Mouse (Mus musculus) ES-CJ7 (cell line): Measurements from ENCODE around the gene Rarres2.
A peak's percentile ranks its signal among the peaks of the same experiment; 100 is the strongest.

ENCODE experiments used
- DNase-seq: peaks from one replicate; pipeline ENCODE4 v3.0.0; 2011; ENCODE audit warnings: low read depth, low spot score

Gene Rarres2

DNA sequence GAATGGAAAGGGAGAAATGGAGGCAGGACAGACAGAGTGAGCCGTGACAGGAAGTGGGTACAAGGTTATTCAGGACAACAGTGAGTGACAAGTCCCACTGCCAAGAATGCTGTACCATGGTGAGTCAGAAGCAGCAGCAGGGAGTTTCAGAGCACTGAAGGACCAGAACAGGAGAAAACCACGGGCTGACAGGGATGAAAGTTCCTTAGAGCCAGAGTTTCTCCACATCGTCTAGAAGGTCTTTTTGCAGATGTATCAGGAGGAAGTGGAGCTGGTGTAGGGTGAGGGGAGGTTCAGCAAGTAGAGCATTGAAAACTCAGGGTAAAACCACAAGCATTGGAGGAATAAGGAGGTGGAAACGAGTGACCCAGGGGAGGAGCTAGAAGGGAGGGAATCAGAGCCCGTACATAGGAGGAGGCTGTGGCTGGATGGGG lies 6.6 kb upstream of the Rarres2 start:
- DNase-seq, result no peak

DNA sequence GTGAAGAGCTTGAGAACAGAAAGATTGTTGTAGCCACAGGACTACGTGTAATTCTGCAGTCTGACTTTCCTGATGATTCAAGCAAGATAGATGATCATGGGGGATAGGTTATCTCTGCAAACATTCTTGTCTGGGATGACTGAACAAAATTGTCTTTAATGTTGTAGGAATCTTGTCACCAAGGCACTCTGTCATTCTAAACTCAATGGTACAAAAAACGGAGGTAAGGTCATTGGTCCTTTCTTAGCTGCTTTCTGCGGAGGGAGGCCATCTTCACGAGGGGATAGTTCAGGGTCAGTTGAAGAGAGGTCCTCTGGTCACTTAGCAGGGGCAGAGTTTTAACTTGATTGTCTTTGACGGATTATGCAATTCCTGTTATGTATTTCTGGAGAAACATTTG lies 6.1 kb upstream of the Rarres2 start:
- no peak for DNase-seq

DNA sequence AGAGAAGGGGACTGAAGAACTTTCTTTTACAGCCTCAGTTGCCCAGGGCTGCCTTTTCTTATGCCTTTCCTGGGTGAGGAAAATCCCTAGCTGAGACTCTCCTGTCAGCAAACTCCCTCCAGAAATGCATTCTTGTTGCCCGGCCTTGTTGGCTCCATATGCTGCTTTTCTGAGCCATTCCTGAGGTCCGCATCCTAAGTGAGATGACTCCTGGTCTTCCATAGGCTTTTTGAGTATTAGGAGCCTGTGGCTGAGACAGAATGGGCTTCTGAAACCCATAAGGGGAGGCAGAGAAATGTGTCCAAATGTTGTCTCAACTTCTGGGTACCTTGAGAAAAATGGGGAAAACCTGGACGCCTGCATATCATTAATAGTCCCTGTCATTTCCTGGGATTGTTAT lies 1.4 kb upstream of the Rarres2 start:
- no peak for DNase-seq

DNA sequence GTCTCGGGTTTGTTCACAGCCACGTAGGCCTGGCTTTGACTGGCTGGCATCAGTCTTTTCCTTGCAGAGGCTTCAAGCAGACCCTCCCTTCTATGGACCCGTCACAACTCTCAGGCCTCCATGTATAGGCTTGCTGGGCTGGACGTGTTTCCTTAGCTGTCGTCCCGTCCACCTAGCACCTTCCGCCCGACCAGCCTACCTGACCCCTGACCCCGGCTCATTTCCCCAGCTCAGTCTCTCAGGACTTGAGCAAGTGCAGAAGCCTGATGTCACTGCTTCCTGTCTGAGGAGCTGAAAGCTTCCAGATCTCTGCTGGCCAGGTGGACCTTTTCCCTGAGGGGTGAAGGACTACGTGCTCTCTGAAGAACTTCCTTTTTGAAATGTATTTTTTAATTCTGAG lies 691 bp upstream of the Rarres2 start:
- DNase-seq, result no peak

DNA sequence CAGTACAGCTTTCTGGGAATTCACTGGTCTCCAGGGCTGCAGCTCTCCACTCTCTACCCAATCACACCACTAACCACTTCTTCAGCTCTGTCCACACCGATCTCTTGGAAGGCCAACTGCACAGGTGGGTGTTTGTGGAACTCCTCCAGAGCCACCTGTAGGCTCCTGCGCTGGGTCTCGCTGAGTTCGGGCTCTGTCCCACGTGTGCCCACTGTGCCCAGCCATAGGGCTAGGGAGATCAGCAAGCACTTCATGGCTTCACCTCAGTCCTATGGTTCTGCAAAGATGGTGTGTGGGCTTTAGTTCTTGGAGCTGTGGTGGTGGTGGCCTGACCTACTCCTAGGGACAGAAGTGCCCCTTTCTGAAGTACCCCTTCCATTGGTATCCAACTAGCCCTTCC lies 575 bp downstream of the Rarres2 start:
- DNase-seq, result no peak

DNA sequence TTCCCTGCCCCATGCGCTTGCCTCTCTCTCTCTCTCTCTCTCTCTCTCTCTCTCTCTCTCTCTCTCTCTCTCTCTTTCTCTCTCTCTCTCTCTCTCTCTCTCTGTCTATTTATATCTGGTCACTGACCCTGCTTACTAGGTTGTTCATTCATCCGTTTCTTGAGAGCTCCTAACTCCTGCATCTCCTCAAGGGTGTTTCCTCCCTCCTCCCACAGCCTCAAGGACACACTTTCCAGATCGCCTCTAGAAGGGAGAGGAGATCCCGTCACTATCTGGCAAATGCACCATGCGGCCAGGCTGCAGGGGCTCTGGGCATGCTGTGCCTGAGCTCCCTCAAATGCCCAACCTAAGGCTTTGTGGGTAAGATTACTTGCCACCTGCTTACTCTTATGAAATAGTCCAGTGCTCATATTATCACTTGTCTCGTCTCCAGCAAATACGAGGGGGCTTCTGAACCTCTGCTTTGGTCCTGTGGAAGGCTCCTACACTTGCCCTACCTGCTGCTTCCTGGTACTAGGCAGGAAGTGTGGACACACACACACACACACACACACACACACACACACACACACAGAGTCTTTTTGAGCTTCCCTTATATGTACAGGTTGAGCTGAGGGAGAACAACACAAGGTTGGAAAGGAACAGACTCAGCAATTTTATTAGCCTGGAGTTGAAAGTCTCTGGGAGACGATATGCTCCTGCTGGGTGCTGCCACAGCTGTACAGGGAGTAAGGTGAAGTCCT lies 3.4 kb downstream of the Rarres2 start:
- no peak for DNase-seq

DNA sequence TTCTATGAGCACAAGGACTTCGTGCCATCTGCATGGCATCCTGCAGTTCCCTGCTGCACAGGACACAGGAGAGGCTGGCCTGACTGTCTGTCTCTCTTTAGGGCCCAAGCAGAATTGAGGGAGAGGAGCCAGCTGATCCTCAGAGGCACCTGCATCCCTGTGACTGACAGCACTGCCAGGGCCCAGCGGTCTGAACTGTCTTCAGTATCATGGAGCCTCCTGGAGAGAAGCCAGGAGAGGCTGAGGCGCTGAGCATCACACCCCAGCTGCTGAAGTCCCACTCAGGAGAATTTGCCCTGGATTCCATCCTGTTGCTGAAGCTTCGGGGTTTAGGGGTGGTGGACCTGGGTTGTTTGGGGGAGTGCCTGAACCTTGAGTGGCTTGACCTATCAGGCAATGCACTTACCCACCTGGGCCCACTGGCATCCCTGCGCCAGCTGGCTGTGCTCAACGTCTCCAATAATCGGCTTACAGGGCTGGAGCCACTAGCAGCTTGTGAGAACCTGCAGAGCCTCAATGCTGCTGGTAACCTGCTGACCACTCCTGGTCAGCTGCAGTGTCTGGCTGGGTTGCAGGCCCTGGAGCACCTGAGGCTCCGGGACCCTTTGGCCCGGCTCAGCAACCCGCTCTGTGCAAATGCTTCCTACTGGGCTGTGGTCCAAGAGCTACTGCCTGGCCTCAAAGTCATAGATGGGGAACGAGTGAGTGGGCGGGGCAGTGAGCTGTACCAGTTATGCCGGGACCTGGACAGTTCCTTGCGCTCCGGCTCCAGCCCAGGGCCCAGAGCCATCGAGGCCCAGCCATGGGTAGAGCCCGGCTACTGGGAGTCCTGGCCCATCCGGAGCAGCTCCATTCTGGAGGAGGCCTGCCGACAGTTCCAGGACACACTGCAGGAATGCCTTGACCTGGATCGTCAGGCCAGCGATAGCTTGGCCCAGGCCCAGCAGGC lies 4.3 kb downstream of the Rarres2 start:
- no peak for DNase-seq

DNA sequence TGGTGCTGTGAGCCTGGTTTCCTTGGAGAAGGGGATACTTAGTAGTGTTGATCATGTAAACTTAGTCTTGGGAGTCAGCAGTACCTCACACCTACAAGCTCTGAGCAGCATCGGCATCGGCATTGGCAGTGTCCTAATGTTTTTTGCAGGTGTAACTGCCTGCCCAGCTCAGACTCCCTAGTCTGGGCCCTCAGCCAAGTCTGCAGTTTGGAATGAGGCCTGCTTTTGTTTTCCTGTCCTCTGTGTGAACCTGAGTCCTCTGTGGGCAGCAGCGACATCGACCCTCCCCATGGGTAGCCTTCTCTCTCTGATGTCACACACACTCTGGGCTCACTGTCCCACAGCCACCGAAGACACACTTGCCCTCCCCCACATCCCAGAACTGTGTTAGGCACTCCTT lies 6.3 kb downstream of the Rarres2 start:
- DNase-seq, result no peak

DNA sequence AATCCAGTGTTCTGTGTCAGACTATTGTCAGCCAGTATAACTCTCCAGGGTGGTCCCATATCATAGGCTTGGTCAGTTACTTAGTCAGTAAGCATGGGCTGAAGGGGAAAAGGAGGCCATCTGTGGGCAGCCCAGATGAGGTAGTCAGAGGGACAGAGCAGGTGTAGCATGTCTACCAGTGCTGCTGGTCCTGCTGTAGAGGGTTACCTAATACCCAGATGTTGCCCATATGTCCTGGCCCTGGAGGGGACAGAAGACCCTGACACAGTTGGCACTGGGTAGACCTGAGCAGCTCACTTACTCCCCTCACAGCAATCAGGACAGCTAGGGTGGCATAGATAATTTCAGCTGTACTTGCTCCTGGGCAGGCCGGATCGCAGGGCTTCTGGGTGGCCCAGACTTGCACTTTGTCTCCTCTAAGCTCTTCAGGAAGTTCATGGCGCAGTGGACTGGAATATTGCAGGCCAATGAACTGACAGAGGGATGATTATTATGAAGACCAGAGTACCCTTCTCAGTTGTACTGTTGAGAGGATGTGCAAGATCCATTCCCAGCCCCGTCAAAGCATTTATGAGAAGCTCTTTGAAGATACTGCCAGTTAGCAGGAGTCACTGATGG lies 6.8 kb downstream of the Rarres2 start:
- no peak for DNase-seq

DNA sequence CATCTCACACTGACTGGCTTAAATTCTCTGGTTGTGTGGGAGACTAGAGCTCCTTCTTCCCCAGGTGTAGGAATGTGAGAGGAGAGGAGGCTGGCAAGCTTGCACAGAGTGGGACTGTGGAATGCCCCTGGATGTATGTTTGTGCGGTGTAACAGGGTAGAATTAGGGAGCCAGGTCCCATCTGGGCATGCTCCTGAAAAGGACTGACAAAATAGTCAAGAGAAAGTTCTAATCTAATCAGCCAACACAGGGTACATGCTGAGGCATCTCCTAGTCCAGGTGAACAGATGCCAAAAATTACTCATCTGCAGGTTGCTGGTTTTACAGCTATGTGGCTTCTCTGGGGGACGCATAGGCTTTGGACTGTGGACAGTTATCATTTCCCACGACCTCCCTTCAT lies 16.6 kb downstream of the Rarres2 start:
- no peak for DNase-seq

DNA sequence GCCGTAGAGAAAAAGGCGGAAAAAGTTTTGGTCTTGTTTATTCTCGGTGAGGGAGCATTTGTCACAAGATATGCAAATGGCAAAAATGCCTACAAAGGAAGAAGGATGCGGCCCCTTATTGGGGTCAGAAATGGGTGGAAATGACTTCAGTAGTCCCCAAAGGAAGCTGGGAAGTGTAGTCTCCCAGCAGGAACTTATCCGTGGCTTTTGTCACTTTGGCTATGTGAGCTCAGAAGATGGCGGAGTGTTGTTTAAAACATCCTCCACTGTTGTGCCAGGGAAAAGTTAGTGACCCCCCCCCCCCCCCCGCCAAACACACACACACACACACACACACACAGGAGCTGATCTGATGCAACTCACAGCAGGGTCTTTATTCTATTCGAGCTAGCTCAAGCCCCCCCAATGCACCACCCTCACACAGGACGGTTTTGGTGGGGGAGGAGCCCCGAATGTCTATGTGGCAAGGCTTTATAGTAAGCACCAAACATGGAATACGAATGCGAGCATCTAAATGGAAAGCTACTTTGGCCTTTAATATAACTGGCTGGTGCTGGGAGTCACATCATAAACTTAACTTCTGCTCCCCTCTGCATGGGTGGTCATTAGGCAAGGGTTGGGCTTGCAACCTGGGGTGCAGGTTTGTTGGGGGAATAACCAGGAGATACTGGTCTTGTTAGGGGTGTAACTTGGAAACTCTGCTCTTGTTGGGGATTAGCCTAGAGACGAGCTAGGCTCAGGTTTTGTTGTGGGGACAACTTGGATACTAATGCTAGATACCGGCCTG lies 17.3 kb downstream of the Rarres2 start:
- peak; percentile 79 for DNase-seq

DNA sequence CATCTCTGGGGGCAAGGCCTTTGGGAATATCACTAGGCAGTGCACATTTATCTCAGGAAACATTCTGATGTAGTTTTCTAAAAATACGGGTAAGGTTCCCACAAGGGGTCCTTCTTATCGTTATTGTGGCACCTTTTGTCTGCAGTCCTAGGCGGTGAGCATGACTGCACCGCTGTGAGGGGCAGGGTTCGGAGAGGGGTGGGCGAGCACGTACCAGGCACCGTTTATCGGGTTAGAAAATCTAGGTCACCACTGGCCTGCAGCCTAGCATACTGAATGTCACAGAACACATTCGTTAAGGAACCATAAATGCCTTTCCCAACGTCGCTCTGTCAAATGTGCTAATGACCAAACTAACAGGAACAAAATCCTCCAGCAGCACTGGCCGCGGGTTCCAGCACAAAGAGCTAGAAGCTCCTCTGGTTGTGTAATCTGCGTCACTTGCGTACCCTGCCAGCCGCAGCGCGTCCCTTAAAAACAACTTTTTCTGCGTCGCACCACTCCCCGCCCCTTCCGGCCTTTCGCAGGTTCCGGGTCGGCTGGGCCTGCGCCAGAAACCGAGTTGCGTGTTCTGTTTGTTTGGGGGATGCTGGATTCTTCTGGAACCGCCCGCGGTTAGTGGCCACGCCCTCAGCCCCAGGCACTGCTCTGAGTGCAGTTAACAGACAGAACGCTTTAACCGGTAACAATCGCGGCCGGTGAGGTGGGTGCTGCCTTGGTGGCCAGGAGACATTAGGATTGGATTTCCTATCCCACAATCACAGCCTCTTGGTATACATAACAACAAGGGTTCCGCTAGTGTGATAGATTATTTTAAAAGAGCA lies 18.1 kb downstream of the Rarres2 start, which contains the start of gene Lrrc61:
Gene Lrrc61, plus strand, starts transcription at position 517 of the 824 bp plus-strand sequence.
- peak; percentile 95 for DNase-seq

DNA sequence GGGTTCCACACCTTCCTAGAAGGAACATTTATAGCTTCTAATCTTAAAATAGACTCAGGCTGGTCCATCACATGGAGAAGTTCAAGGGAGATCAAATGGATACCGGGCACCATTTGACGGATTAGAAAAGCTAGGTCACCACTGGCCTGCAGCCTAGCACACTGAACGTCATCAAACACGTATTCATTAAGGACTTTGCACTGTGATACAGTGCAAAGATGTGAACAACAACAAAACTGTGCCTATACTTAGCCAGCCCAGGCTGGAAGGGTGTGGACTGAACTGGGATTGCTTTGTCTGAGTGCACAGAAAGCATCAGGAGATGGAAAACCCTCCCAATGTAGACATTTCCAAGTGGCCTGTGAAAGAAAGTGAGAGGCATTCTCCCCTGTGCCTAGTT lies 18.8 kb downstream of the Rarres2 start:
- DNase-seq, result no peak

DNA sequence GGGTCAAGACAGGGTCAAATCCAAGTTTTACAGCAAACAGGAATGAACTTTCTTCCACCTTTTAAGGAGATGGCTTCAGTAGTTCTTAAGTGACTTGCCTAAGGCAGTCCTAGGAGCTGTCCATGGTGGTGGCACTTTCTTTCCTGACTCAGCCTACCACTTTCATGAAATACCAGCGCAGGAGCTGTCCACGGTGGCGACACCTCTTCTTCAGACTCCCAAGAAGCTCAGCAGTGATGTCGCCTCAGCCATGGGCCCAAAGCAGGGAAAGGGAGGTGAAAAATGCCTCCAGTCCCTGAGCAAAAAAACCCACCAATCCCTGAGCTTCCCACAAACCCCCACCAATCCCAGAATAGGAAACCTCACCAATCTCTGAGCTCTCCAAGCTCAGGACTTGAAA lies 19.7 kb downstream of the Rarres2 start:
- DNase-seq, result peak; percentile 97

DNA sequence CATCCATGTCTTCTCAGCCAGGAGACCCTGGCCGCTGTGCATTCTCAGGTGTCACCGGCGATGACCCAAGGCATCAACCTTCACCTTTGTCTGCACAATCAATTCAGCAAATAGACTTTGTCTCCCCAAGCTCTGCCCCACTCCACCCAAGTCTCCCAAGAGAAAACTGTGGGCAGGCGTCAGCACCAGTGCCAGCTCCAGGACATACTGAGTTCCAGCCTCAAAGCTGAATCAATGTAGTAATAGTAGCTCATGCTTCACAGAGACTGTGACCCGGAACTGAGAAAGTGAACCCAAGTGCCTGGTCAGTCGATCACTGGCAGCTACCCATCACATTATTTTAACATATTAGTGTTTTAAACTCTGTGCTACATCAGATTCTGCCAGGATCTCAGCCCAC lies 24.3 kb downstream of the Rarres2 start:
- no peak for DNase-seq

DNA sequence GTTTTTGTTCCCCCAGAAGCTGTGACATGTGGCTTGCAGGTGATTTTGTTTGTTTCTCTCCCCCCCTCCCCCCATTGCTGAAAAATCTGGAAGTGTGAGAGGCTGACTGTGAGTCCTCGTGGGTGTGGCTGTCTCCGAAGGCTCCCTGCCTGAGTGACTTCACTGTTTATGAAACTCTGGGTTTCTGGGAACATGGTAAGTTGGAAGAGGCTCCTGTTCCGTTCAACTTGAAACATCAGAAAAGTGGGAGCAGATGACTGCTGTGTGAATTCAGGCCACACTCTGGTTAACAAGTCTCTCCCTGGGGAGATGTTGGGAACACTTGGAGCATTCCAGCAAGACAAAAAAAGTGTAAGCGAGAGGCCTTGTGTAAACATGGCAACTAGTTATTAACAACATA lies 25.7 kb downstream of the Rarres2 start:
- no peak for DNase-seq

DNA sequence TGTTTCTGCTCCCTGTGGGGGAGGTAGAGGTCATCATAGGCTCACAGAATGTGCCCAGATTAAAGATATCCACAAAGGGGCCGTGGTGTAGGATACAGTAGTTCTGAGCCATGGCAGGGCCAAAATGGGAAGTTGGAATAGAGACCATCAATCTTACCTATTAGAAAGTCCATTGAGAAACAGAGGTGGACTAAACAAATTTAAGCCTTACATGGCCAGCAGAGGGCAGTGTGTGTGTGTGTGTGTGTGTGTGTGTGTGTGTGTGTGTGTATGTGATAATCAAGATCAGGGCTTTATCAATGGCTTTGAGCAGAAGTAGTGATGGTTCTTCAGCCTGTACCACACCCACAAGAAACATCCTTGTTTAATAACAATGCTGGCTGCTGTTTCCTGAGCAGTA lies 26.3 kb downstream of the Rarres2 start:
- DNase-seq, result peak; percentile 57

DNA sequence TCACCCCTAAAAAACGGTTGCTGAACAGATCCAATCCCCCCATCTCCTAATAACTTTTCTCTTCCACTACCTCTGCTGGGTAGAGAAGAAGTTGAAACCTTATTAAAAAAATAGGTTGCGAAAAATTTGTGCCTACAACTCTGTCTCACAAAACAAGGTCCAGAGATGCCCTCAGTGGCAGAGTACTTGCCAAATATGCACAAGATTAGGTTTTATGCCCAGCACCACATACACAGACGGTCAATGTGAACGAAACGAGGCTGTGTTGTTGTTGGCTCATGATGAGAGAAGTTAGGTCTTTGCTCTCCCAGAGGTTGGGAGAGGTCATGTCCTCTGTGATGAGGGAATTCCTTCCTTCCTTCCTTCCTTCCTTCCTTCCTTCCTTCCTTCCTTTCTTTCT lies 27.3 kb downstream of the Rarres2 start:
- no peak for DNase-seq

DNA sequence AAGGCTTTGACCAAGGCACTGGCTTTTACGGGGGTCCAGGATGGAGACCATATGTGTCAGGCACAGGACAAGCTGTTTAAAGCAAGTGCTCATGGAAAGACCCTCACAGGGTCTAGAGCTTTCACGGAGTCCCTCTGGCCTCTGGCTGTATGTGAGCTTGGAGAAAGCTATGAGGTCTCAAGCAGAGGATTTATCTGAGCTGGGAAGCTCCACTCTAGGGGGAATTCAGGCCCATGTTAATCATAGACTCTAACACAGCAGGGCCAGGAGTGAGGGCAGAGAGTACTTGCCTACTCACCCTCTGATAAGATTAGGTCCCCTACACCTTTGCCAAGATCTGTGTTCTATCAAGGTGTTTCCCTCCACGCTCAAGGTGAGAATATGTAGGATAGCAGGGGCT lies 30.0 kb downstream of the Rarres2 start:
- DNase-seq, result no peak

DNA sequence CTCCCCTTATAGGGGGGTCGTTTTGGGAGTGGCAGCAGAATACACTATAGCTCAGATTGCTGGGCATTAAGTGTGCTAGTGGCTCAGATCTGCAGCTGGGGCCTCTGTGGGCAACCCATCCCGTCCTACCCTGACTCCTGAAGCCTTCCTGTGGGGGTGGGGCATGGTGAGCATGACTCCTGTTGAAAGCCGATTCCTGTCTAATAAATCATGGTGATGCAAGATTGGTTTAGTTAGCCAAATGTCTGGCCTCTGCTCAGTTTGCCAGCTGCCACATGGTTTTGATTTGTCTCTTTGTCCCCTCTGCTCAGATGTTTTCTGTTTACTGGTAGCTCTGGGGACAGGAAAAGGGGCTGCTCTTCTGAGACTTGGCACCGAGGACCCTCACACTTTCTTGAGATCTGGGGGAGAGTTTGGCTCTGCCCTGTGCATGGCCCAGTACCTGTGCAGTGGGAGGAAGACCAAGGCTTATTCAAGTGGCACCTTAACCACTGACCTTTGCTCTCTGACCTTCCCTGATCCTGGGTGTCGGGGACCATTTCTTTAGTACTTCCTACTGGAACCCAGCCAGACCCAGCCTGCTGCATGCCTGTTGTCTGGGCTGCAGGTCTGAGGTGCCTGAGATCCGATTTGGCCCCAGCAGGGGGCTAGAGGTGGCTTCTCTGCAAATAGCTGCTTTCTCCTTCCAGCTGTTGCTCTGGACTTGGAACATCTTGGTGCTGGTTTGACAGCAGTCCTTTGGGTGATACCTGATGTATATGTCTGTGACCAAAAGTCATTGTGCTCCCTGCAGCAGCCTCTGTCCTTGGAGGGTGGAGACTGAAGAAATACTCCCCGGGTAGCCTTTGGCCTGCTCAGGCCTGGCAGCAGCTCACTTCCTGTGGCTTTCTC lies 30.8 kb downstream of the Rarres2 start:
- no peak for DNase-seq
